Mouse (Mus musculus): ENCODE measurements around the gene Rtn4. TPM values are rescaled to one million over a fixed set of nuclear protein-coding genes. Genes with fewer than 3 reads are reported as not detected.

The Rtn4 gene
- polyA plus RNA-seq, 1 experiment from 2014 or later, result 73.7 TPM

Other genes with a start within 250 kb of the Rtn4 start
- gene Prorsd1, start 177.9 kb upstream of the Rtn4 start, polyA plus RNA-seq (2014; fragmentation: Nextera tagmentation; extraction: Ambion mirVana), result 23.3 and 24.9 TPM in 2 replicates
- 42.2 and 49.9 TPM in 2 replicates for gene Mtif2, start 166.5 kb upstream of the Rtn4 start, polyA plus RNA-seq (2014; fragmentation: Nextera tagmentation; extraction: Ambion mirVana)
- 0.17 TPM in 1 of 2 replicates, not detected in the other for gene Clhc1, start 145.0 kb upstream of the Rtn4 start, polyA plus RNA-seq (2014; fragmentation: Nextera tagmentation; extraction: Ambion mirVana)
- gene Rps27a, start 144.8 kb upstream of the Rtn4 start, polyA plus RNA-seq (2014; fragmentation: Nextera tagmentation; extraction: Ambion mirVana), result 957 and 965 TPM in 2 replicates
- gene 4931440F15Rik, start 132.7 kb downstream of the Rtn4 start, polyA plus RNA-seq (2014; fragmentation: Nextera tagmentation; extraction: Ambion mirVana), result 0.06 and 0.08 TPM in 2 replicates